26 mouse cellular contexts compared by ENCODE assay signal in the genomic region with DNA sequence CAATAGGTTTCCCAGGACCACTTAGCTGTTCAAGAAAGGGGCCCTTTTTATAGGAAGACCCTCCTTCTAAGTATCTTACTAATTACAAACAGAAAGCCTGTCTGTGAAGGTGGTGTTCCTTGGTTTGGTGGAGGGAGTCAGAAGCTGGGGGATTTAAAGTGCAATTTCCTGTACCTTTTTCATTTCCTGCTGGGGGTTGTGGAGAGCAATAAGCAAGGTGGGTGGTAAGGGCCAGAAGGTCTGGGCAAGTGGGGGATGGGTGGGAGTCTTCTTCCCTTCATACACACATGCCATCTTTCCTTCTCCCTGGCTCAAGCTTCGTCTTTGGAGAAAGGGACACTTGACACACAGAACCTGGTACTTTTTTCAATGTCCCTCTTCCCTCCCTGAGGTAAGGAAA.
"Had no signal": no experiment of that assay in that cellular context is flagged by ENCODE, and none has a peak within 500 bp of the region (broad histone marks: within the 10 kb centered on the region; RNA-seq: fewer than 3 reads in every experiment).

No protein-coding gene starts in this region.

- H3K4me1 ChIP-seq: liver, embryonic 12.5 days; liver, embryonic 15.5 days had no signal

- H3K4me2 ChIP-seq: limb, embryonic 15.5 days; liver, embryonic 12.5 days; liver, embryonic 15.5 days; lung, embryonic 15.5 days; midbrain, embryonic 13.5 days; stomach, embryonic 15.5 days had no signal

- H3K4me3 ChIP-seq: left cerebral cortex, adult 2 months; limb, embryonic 15.5 days; liver, embryonic 12.5 days; liver, embryonic 15.5 days; lung, embryonic 15.5 days; megakaryocyte, embryonic 14.5 days; midbrain, embryonic 13.5 days; myocyte; stomach, embryonic 15.5 days had no signal

- DNase-seq: kidney, adult 18-20 months; kidney, adult 9 months; kidney, postnatal 14 days; kidney, postnatal 4 days; layer of hippocampus, adult 9-11 months; layer of hippocampus, postnatal 36 days; left cerebral cortex, postnatal 4 days; lung, adult 18-20 months; lung, postnatal 10 days; lung, postnatal 36 days; retina, postnatal 1 day; right cerebral cortex, postnatal 25 days; spleen, adult 18-20 months; thymus, postnatal 36 days had no signal

- H3K27ac ChIP-seq: left cerebral cortex, adult 2 months; limb, embryonic 15.5 days; liver, embryonic 12.5 days; liver, embryonic 15.5 days; lung, embryonic 15.5 days; midbrain, embryonic 10.5 days; stomach, embryonic 15.5 days had no signal

- H3K9ac ChIP-seq: limb, embryonic 15.5 days; liver, embryonic 12.5 days; liver, embryonic 15.5 days; lung, embryonic 15.5 days; midbrain, embryonic 13.5 days; stomach, embryonic 15.5 days had no signal

- H3K9me3 ChIP-seq: limb, embryonic 15.5 days; liver, embryonic 12.5 days; liver, embryonic 15.5 days; lung, embryonic 15.5 days; midbrain, embryonic 10.5 days; midbrain, embryonic 13.5 days; stomach, embryonic 15.5 days had no signal

- H3K36me3 ChIP-seq: limb, embryonic 15.5 days; liver, embryonic 12.5 days; liver, embryonic 15.5 days; lung, embryonic 15.5 days; midbrain, embryonic 10.5 days; midbrain, embryonic 13.5 days; stomach, embryonic 15.5 days had no signal

- ATAC-seq: intestine, embryonic 16.5 days; liver, embryonic 12.5 days; midbrain, embryonic 16.5 days had no signal
